Mouse (Mus musculus) lung, embryonic 14.5 days (tissue): Measurements from ENCODE around the gene Ube2v1. TPM values are rescaled to one million over a fixed set of nuclear protein-coding genes. Genes with fewer than 3 reads are reported as not detected.

ENCODE experiments used
- ATAC-seq: fragments of 200-750 bp; cut with Nextera tagmentation; 2 replicates; pipeline ENCODE4 v1.8.0; 2017; ENCODE audit warnings: mild to moderate bottlenecking, moderate TSS enrichment, moderate library complexity; ENCODE audit not compliant: insufficient read depth
- DNase-seq: peaks from one replicate; pipeline ENCODE4 v3.0.0-alpha.2; 2015
- H3K27ac ChIP-seq: fragments of 300-500 bp; sonication (generic); 2 replicates; pipeline ENCODE4 v1.5.1; 2014; ENCODE audit warnings: low read depth, mild to moderate bottlenecking, moderate library complexity
- H3K27me3 ChIP-seq: fragments of 300-500 bp; sonication (generic); 2 replicates; pipeline ENCODE4 v1.6.1; 2014; ENCODE audit warnings: low read length, control low read depth; ENCODE audit not compliant: insufficient read depth
- H3K36me3 ChIP-seq: fragments of 300-500 bp; sonication (generic); 2 replicates; pipeline ENCODE4 v1.6.1; 2014; ENCODE audit warnings: control low read depth; ENCODE audit not compliant: insufficient read depth
- H3K4me1 ChIP-seq: fragments of 300-500 bp; sonication (generic); 2 replicates; pipeline ENCODE4 v1.6.1; 2014; ENCODE audit warnings: antibody characterized with exemption, control low read depth; ENCODE audit not compliant: insufficient read depth
- H3K4me2 ChIP-seq: fragments of 300-500 bp; sonication (generic); 2 replicates; pipeline ENCODE4 v1.6.1; 2014; ENCODE audit warnings: mild to moderate bottlenecking
- H3K4me3 ChIP-seq: fragments of 300-500 bp; sonication (generic); 2 replicates; pipeline ENCODE4 v1.5.1; 2014; ENCODE audit warnings: low read depth, low read length
- H3K9ac ChIP-seq: fragments of 300-500 bp; sonication (generic); 2 replicates; pipeline ENCODE4 v1.6.1; 2014
- H3K9me3 ChIP-seq: fragments of 300-500 bp; sonication (generic); 2 replicates; pipeline ENCODE4 v1.6.1; 2016; ENCODE audit warnings: low read depth, low read length, control low read depth
- CTCF ChIP-seq: IDR thresholded peaks from 2 replicates; pipeline ENCODE4 v1.5.1; 2016; ENCODE audit warnings: antibody characterized with exemption, low read depth
- WGBS: fragments of 180-500 bp; shearing (Covaris S2); extraction: QIAGEN DNeasy Blood & Tissue Kit; methylation state at CpG from one replicate; pipeline ENCODE4 v1.1.7; 2014; 5-methylcytosine and 5-hydroxymethylcytosine counted together
- polyA plus RNA-seq: library from polyadenylated mRNA; unstranded; fragments of >200 nt; fragmentation: Nextera tagmentation; extraction: Ambion mirVana; gene quantifications from 2 replicates; pipeline ENCODE4 v1.2.1, GENCODE M21; 2014

The Ube2v1 gene
- polyA plus RNA-seq, 1 experiment from 2014 or later = 293 TPM

GRCm38 (mm10) chr2:167671101-167671633, 39.3 kb upstream of the Ube2v1 start:
- H3K4me1 ChIP-seq = no peaks in the 10 kb centered on the region
- WGBS = 82% methylated on average over 5 of the region's 5 CpGs
- no peaks in the 10 kb centered on the region for H3K27me3 ChIP-seq
- no peak overlapping the region for H3K9ac ChIP-seq
- no peak overlapping the region for H3K27ac ChIP-seq
- H3K4me2 ChIP-seq = no peak overlapping the region
- no peaks in the 10 kb centered on the region for H3K9me3 ChIP-seq
- ATAC-seq = no peak
- no peak for TF ChIP-seq CTCF
- H3K4me3 ChIP-seq = no peak overlapping the region
- H3K36me3 ChIP-seq = no peaks in the 10 kb centered on the region
- DNase-seq = no peak

GRCm38 (mm10) chr2:167669398-167669797, 37.5 kb upstream of the Ube2v1 start:
- H3K27me3 ChIP-seq = no peaks in the 10 kb centered on the region
- DNase-seq (no peak), ATAC-seq (no peak)
- H3K9ac ChIP-seq = no peak overlapping the region
- H3K4me1 ChIP-seq = no peaks in the 10 kb centered on the region
- H3K4me2 ChIP-seq = no peak overlapping the region
- no peaks in the 10 kb centered on the region for H3K9me3 ChIP-seq
- H3K4me3 ChIP-seq = no peak overlapping the region
- no peak for TF ChIP-seq CTCF
- 54% methylated on average over 4 of the region's 4 CpGs for WGBS
- H3K27ac ChIP-seq = no peak overlapping the region
- H3K36me3 ChIP-seq = no peaks in the 10 kb centered on the region

- ATAC-seq = no peak
- WGBS = 82% methylated on average over 5 of the region's 5 CpGs
- no peak overlapping the region for H3K9ac ChIP-seq
Measured at GRCm38 (mm10) chr2:167668426-167668825, 36.5 kb upstream of the Ube2v1 start.

GRCm38 (mm10) chr2:167665972-167666713, 34.2 kb upstream of the Ube2v1 start:
- no peaks in the 10 kb centered on the region; the same call in 1 of the 2 replicates for H3K4me1 ChIP-seq
- no peak overlapping the region for H3K27ac ChIP-seq
- ATAC-seq = no peak
- no peak overlapping the region for H3K4me3 ChIP-seq
- H3K27me3 ChIP-seq = 0 out of 2 replicates have a peak, but pooled peaks cover 4% of the 10 kb centered on the region
- DNase-seq = no peak
- WGBS = 74% methylated on average over 18 of the region's 18 CpGs
- no peaks in the 10 kb centered on the region for H3K36me3 ChIP-seq
- no peaks in the 10 kb centered on the region for H3K9me3 ChIP-seq
- H3K4me2 ChIP-seq = no peak overlapping the region
- TF ChIP-seq CTCF = no peak
- H3K9ac ChIP-seq = no peak overlapping the region

More at GRCm38 (mm10) chr2:167668426-167668825, 36.5 kb upstream of the Ube2v1 start:
- no peaks in the 10 kb centered on the region for H3K27me3 ChIP-seq
- no peak overlapping the region for H3K4me3 ChIP-seq
- DNase-seq = no peak
- no peak for TF ChIP-seq CTCF
- no peaks in the 10 kb centered on the region for H3K4me1 ChIP-seq
- no peak overlapping the region for H3K4me2 ChIP-seq
- no peaks in the 10 kb centered on the region for H3K36me3 ChIP-seq
- H3K9me3 ChIP-seq = no peaks in the 10 kb centered on the region
- H3K27ac ChIP-seq = no peak overlapping the region

GRCm38 (mm10) chr2:167662713-167663112, 30.8 kb upstream of the Ube2v1 start:
- H3K4me2 ChIP-seq = no peak overlapping the region; the same call in 1 of the 2 replicates
- TF ChIP-seq CTCF = no peak

GRCm38 (mm10) chr2:167661270-167662203, 29.6 kb upstream of the Ube2v1 start, which contains the start of gene Gm20431:
TSS of gene Gm20431 (minus strand) at chr2:167661496.
- peak within 1 kb of the TSS; percentile 86 for H3K9ac ChIP-seq
- DNase-seq (peak; percentile 98), ATAC-seq (peak; percentile 94)
- peak within 1 kb of the TSS; percentile 97 for H3K4me2 ChIP-seq
- H3K36me3 ChIP-seq = peaks cover 10% of the 10 kb centered on the region; the same call in 1 of the 2 replicates
- WGBS = under 1% methylated on average over 98 of the region's 110 CpGs
- H3K4me1 ChIP-seq = peaks cover 12% of the 10 kb centered on the region
- no peak for TF ChIP-seq CTCF
- no peaks in the 10 kb centered on the region for H3K9me3 ChIP-seq
- H3K4me3 ChIP-seq = peak within 1 kb of the TSS; percentile 90
- H3K27me3 ChIP-seq = 0 out of 2 replicates have a peak, but pooled peaks cover 4% of the 10 kb centered on the region
- H3K27ac ChIP-seq = peak within 1 kb of the TSS; percentile 63

More at GRCm38 (mm10) chr2:167662713-167663112, 30.8 kb upstream of the Ube2v1 start:
- WGBS = 46% methylated on average over 6 of the region's 6 CpGs
- H3K27me3 ChIP-seq = 0 out of 2 replicates have a peak, but pooled peaks cover 4% of the 10 kb centered on the region
- peaks cover 5% of the 10 kb centered on the region; the same call in 1 of the 2 replicates for H3K36me3 ChIP-seq
- H3K4me3 ChIP-seq = no peak overlapping the region
- H3K4me1 ChIP-seq = peaks cover 12% of the 10 kb centered on the region
- H3K9me3 ChIP-seq = no peaks in the 10 kb centered on the region
- no peak overlapping the region for H3K9ac ChIP-seq
- ATAC-seq (no peak), DNase-seq (no peak)
- no peak overlapping the region for H3K27ac ChIP-seq
